Mouse (Mus musculus) C2C12 (cell line): Measurements from ENCODE around the gene Wt1. TPM values are rescaled to one million over a fixed set of nuclear protein-coding genes. Genes with fewer than 3 reads are reported as not detected.

Experiments used
- H3K27me3 ChIP-seq: one replicate; pipeline ENCODE4 v1.6.1; 2011; ENCODE audit not compliant: control insufficient read depth, insufficient read depth, insufficient read length
- H3K36me3 ChIP-seq: one replicate; pipeline ENCODE4 v1.6.1; 2011; ENCODE audit not compliant: control insufficient read depth, insufficient read depth
- H3K4me3 ChIP-seq: one replicate; pipeline ENCODE4 v1.5.1; 2011; ENCODE audit warnings: mild to moderate bottlenecking, control low read depth; ENCODE audit not compliant: poor library complexity, insufficient read depth, severe bottlenecking
- H3K79me2 ChIP-seq: one replicate; pipeline ENCODE4 v1.6.1; 2011; ENCODE audit not compliant: control insufficient read depth, insufficient read depth
- H3K79me3 ChIP-seq: one replicate; pipeline ENCODE4 v1.6.1; 2011; ENCODE audit warnings: low read depth, control low read depth
- H3ac ChIP-seq: one replicate; pipeline ENCODE3; 2011; ENCODE audit warnings: low read depth; ENCODE audit not compliant: control insufficient read depth, insufficient read length
- CEBPB ChIP-seq: IDR thresholded peaks from one replicate; pipeline ENCODE4 v1.6.1; 2011; ENCODE audit warnings: low read depth, mild to moderate bottlenecking, control low read depth, moderate library complexity
- CTCF ChIP-seq: IDR thresholded peaks from one replicate; pipeline ENCODE4 v1.5.1; 2011; ENCODE audit not compliant: control insufficient read depth, insufficient read depth, insufficient read length
- FOSL1 ChIP-seq: IDR thresholded peaks from one replicate; pipeline ENCODE4 v1.8.0; 2011; ENCODE audit warnings: mild to moderate bottlenecking, low read length; ENCODE audit not compliant: poor library complexity, insufficient read depth, severe bottlenecking
- MAX ChIP-seq: IDR thresholded peaks from one replicate; pipeline ENCODE4 v1.6.1; 2011; ENCODE audit warnings: mild to moderate bottlenecking, control low read depth
- MYOD1 ChIP-seq: IDR thresholded peaks from one replicate; pipeline ENCODE4 v1.6.1; 2011; ENCODE audit warnings: low read depth; ENCODE audit not compliant: control insufficient read depth, insufficient read length
- MYOG ChIP-seq: IDR thresholded peaks from one replicate; pipeline ENCODE4 v1.6.1; 2011; ENCODE audit not compliant: control insufficient read depth, insufficient read length; ENCODE audit errors: extremely low read depth
- USF1 ChIP-seq: IDR thresholded peaks from one replicate; pipeline ENCODE4 v1.6.1; 2011; ENCODE audit warnings: low read depth, mild to moderate bottlenecking, control low read depth, moderate library complexity
- polyA plus RNA-seq: library from polyadenylated mRNA; unstranded; fragments of >200 nt; fragmentation: generic; extraction: Trizol; gene quantifications from one replicate; pipeline ENCODE4 v1.2.1, GENCODE M21; 2012; ENCODE audit warnings: missing spikeins

Wt1 gene
- polyA plus RNA-seq, 1 experiment, result not detected

DNA sequence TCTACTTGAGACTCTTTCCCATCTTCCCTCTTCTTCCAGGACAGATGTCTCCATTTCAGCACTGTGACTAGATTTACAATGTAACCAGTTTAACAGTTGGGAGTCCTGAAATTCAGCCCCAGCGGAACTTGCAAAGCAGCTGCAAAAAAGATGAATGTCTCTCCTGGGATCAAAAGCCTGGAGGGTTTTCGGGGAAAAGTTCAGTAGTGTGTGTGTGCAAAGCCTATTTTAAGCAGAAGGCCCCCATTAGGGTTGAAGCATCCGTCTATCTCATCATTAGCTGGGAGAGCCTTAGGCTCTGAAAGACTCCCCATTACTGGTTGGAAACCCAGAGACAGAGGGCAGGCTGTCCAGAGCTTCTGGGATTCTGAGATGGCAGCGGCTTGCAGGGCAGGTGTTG, 37.2 kb upstream of the Wt1 start:
- no peaks in the 10 kb centered on the region for H3K36me3 ChIP-seq
- TF ChIP-seq FOSL1 (no peak), MYOD1 (no peak), USF1 (no peak), MYOG (no peak), CTCF (no peak), MAX (no peak), CEBPB (no peak)

DNA sequence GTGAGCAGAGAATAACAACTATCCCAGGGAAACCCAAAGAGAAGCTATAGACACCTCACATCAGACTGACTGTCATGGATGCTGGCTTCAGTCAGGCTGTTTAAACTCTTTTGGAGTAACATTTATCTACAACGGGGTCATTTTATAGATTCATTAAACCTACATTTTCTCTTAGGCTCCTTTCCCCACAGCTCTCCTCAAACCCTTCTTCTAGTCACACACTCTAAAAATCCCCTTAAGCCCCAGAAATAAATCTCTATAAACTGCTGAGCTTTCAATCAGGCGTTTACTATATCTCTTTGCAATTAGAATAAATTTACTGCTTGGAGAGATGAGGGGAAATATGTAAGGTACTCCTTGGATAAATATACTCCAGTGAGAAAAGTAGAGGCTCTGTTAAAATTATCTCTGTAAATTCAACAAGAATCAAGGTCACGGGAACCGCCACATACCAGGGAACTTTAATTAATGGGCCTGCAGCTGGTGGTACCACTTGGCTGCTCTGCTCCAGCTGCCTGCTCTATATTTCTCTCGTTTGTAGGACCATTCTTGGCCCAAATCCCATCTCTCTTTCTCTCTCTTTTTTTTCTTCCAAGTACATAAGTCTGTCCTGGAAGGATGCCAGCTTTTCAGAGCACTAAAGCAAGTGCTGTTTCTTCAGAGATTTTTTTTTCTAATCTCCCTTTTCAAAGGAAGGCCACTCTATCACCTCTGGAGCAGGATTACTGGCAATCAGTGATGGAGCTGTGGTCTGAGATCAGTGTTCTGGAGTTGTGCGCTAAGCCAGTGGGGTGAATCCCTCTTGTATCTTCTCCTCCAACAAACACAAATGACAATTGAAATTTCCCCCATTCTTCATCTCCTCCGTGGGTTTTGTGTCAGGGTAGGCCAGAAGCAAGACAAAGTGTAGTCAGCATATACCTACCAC, 36.5 kb upstream of the Wt1 start:
- no peaks in the 10 kb centered on the region for H3K27me3 ChIP-seq
- no peaks in the 10 kb centered on the region for H3K36me3 ChIP-seq
- H3K79me3 ChIP-seq, result peaks cover 1% of the 10 kb centered on the region
- no peak overlapping the region for H3ac ChIP-seq
- no peaks in the 10 kb centered on the region for H3K79me2 ChIP-seq
- H3K4me3 ChIP-seq, result no peak overlapping the region
- TF ChIP-seq USF1 (no peak), MYOG (no peak), MAX (no peak), CTCF (no peak), MYOD1 (no peak), CEBPB (no peak), FOSL1 (no peak)

More for the DNA sequence above, 37.2 kb upstream of the Wt1 start:
- Histone ChIP-seq H3K79me2 (no peaks in the 10 kb centered on the region), H3K4me3 (no peak overlapping the region), H3ac (no peak overlapping the region), H3K79me3 (peaks cover 1% of the 10 kb centered on the region), H3K27me3 (no peaks in the 10 kb centered on the region)

DNA sequence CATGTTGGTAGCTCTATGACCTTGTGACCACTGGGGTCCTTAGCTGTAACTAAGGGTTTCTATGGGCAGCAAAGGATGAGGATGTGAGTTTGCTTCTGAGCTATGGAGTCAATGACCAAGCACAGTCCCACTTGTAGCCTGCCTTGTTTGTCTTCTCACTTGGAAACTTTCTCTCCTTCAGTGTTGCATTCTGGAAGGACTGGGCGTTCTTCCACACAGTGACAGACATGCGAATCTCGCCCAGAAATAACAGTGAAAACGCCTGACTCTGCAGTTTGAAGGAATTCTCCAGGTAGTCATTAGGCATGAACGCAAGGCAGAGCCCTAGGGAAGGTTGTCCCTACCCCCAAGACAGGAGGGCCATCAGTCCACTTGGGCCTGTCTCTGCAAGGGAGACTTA, 35.3 kb upstream of the Wt1 start:
- H3K36me3 ChIP-seq, result no peaks in the 10 kb centered on the region
- H3K79me2 ChIP-seq, result no peaks in the 10 kb centered on the region
- no peak overlapping the region for H3K4me3 ChIP-seq
- TF ChIP-seq CEBPB (no peak), MYOG (no peak), FOSL1 (no peak), MYOD1 (no peak), CTCF (no peak), USF1 (no peak), MAX (no peak)
- peaks cover 1% of the 10 kb centered on the region for H3K79me3 ChIP-seq
- H3ac ChIP-seq, result no peak overlapping the region
- no peaks in the 10 kb centered on the region for H3K27me3 ChIP-seq

GRCm38 (mm10) chr2:105091718-105092117, 34.6 kb upstream of the Wt1 start, which contains the start of gene Gm11060:
Gm11060 (plus strand) TSS chr2:105092018.
- Histone ChIP-seq H3K36me3 (no peaks in the 10 kb centered on the region), H3ac (no peak within 1 kb of the TSS), H3K79me2 (no peaks in the 10 kb centered on the region), H3K27me3 (no peaks in the 10 kb centered on the region), H3K79me3 (peaks cover 1% of the 10 kb centered on the region), H3K4me3 (no peak within 1 kb of the TSS)
- no peak for TF ChIP-seq FOSL1
- no peak for TF ChIP-seq MYOD1
- no peak for TF ChIP-seq MAX
- no peak for TF ChIP-seq MYOG
- TF ChIP-seq USF1, result no peak
- TF ChIP-seq CTCF, result no peak
- TF ChIP-seq CEBPB, result no peak

DNA sequence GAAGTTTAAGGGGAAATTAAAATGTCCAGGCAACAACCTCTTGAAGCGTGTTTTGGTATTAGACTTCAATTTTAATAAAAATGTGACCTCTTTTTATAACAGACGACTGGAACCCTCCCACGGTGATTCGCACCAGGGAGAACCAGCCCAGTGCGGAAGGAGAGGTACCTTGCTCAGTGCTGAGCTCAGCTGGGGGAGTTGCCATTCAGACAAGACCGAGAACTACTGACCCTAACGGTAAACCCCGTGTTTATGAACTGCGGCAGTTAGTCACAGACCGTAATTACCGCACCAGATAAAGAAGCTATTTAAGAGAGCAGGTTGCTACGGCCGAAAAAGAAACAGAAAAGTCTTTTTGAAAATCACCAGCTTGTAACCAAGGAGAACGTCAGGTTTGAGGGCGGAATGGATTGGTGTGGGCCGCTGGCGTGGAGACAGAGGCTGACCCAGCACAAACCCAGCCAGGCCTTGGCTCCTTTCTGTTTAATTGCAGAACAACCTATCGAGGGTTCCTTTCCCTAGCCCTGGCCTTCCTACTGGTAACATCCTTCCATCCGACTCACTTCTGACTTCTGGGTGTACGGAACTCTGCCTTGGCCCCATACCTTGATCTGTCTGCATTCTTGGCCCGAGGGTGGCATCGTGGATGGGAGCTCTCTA, 28.9 kb upstream of the Wt1 start:
- no peak overlapping the region for H3K4me3 ChIP-seq
- no peaks in the 10 kb centered on the region for H3K79me2 ChIP-seq
- H3K27me3 ChIP-seq, result no peaks in the 10 kb centered on the region

More for the DNA sequence above, 28.9 kb upstream of the Wt1 start:
- no peak overlapping the region for H3ac ChIP-seq
- no peaks in the 10 kb centered on the region for H3K36me3 ChIP-seq
- H3K79me3 ChIP-seq, result no peaks in the 10 kb centered on the region
- TF ChIP-seq FOSL1, result no peak
- TF ChIP-seq MYOD1, result no peak
- no peak for TF ChIP-seq MAX
- no peak for TF ChIP-seq CEBPB
- TF ChIP-seq MYOG, result no peak
- TF ChIP-seq CTCF, result no peak
- no peak for TF ChIP-seq USF1
